Mouse (Mus musculus): Measurements from ENCODE around the gene Kbtbd2.

- TF ChIP-seq CTCF (IDR thresholded peaks at IDR 0.05; ENCODE audit: low read depth) (peak; percentile 47; the same call in 1 of the 2 replicates), EP300 (optimal IDR thresholded peaks at IDR 0.05) (no peak)
Observed at GRCm38 (mm10) chr6:56835532-56835931, 37.9 kb upstream of the Kbtbd2 start.

Measured in stomach, postnatal 0 days (tissue).